Mouse (Mus musculus) liver, adult 2 months (tissue): ENCODE data around the gene Myh4. TPM values are rescaled to one million over a fixed set of nuclear protein-coding genes. Genes with fewer than 3 reads are reported as not detected.

Experiments used
- DNase-seq: peaks from one replicate; pipeline ENCODE4 v3.0.0-alpha.2; 2011; ENCODE audit warnings: low read depth, low spot score; ENCODE audit errors: extremely low read depth
- H3K27ac ChIP-seq: fragments of 200-500 bp; replicated peaks from 2 replicates; pipeline ENCODE4 v1.5.1; 2012; ENCODE audit warnings: low read depth, mild to moderate bottlenecking, control low read depth, inconsistent platforms, low read length; ENCODE audit not compliant: insufficient read depth
- H3K27me3 ChIP-seq: fragments of 200-500 bp; 2 replicates; pipeline ENCODE4 v1.6.1; 2012; ENCODE audit warnings: mild to moderate bottlenecking, moderate library complexity, low read length, inconsistent platforms; ENCODE audit not compliant: control insufficient read depth, insufficient read depth
- H3K36me3 ChIP-seq: fragments of 200-500 bp; 2 replicates; pipeline ENCODE4 v1.6.1; 2012; ENCODE audit warnings: low read length, inconsistent platforms; ENCODE audit not compliant: control insufficient read depth, insufficient read depth
- H3K4me1 ChIP-seq: fragments of 200-500 bp; 2 replicates; pipeline ENCODE4 v1.6.1; 2011; ENCODE audit warnings: low read length; ENCODE audit not compliant: control insufficient read depth, insufficient read depth
- H3K4me3 ChIP-seq: fragments of 200-500 bp; 2 replicates; pipeline ENCODE4 v1.5.1; 2011; ENCODE audit warnings: low read depth, mild to moderate bottlenecking, control low read depth, low read length, moderate library complexity; ENCODE audit not compliant: insufficient read depth
- H3K79me2 ChIP-seq: fragments of 200-500 bp; 2 replicates; pipeline ENCODE4 v1.6.1; 2012; ENCODE audit warnings: inconsistent platforms, mild to moderate bottlenecking, low read length, moderate library complexity; ENCODE audit not compliant: control insufficient read depth, insufficient read depth
- H3K9ac ChIP-seq: fragments of 200-500 bp; 2 replicates; pipeline ENCODE4 v1.6.1; 2012; ENCODE audit warnings: low read depth, mild to moderate bottlenecking, control low read depth, inconsistent platforms, low read length
- CTCF ChIP-seq: fragments of 200-500 bp; IDR thresholded peaks from 2 replicates; pipeline ENCODE4 v1.5.1; 2011; ENCODE audit warnings: low read depth, low read length, control low read depth
- POLR2A ChIP-seq: fragments of 200-500 bp; IDR thresholded peaks from 2 replicates; pipeline ENCODE4 v1.6.1; 2011; ENCODE audit warnings: low read length, control low read depth; ENCODE audit not compliant: insufficient read depth; ENCODE audit errors: extremely low read depth
- WGBS: fragments of 180-500 bp; shearing (Covaris S2); methylation state at CpG from one replicate; pipeline ENCODE4 v1.1.7; 2018; 5-methylcytosine and 5-hydroxymethylcytosine counted together
- polyA plus RNA-seq: library from polyadenylated mRNA; depleted of rRNA; stranded (reverse); fragments of >200 nt; gene quantifications from 2 replicates; pipeline ENCODE4 v1.2.3, GENCODE M21; 2012; rRNA removed
- total RNA-seq: library from RNA; depleted of rRNA; stranded (reverse); fragments of >200 nt; gene quantifications from 2 replicates; pipeline ENCODE4 v1.2.3, GENCODE M21; 2014; rRNA removed

The Myh4 gene
- total and polyA plus RNA-seq, 2 experiments, result 1.9 TPM; not detected in 1

GRCm38 (mm10) chr11:67276601-67277174 is 38.9 kb downstream of the Myh4 start, which contains the start of gene Myh8:
Myh8 (plus strand) TSS chr11:67277124.
- WGBS, result 85% methylated on average over 10 of the region's 10 CpGs
- no peak for DNase-seq

GRCm38 (mm10) chr11:67293440-67293839 is 55.6 kb downstream of the Myh4 start:
- DNase-seq, result no peak

More at GRCm38 (mm10) chr11:67276601-67277174, 38.9 kb downstream of the Myh4 start, which contains the start of gene Myh8:
- H3K4me1 ChIP-seq, result no peaks in the 10 kb centered on the region
- TF ChIP-seq CTCF (no peak), POLR2A (no peak)
- no peaks in the 10 kb centered on the region for H3K27me3 ChIP-seq
- no peaks in the 10 kb centered on the region for H3K36me3 ChIP-seq
- no peak within 1 kb of the TSS for H3K4me3 ChIP-seq
- no peak within 1 kb of the TSS for H3K9ac ChIP-seq
- H3K79me2 ChIP-seq, result no peaks in the 10 kb centered on the region
- H3K27ac ChIP-seq, result no peak within 1 kb of the TSS

More at GRCm38 (mm10) chr11:67293440-67293839, 55.6 kb downstream of the Myh4 start:
- H3K9ac ChIP-seq, result no peak overlapping the region
- H3K4me3 ChIP-seq, result no peak overlapping the region
- no peaks in the 10 kb centered on the region for H3K4me1 ChIP-seq
- H3K27ac ChIP-seq, result no peak overlapping the region
- H3K79me2 ChIP-seq, result no peaks in the 10 kb centered on the region
- TF ChIP-seq CTCF (no peak), POLR2A (no peak)
- no peaks in the 10 kb centered on the region for H3K36me3 ChIP-seq
- H3K27me3 ChIP-seq, result peaks cover 2% of the 10 kb centered on the region
- 62% methylated on average over 1 of the region's 1 CpGs for WGBS

Other genes starting within 250 kb of the Myh4 start
- gene Tmem220, start 212.9 kb upstream of the Myh4 start, total RNA-seq, result 6.6 and 8.7 TPM in 2 replicates
- 9.5 and 9.9 TPM in 2 replicates for gene Tmem220, start 212.9 kb upstream of the Myh4 start, polyA plus RNA-seq
- 25.2 and 36.5 TPM in 2 replicates for gene Adprm, start 185.4 kb upstream of the Myh4 start, total RNA-seq
- 10.8 and 14.0 TPM in 2 replicates for gene Adprm, start 185.4 kb upstream of the Myh4 start, polyA plus RNA-seq
- gene Sco1, start 185.4 kb upstream of the Myh4 start, total RNA-seq, result 10.5 and 11.5 TPM in 2 replicates
- gene Sco1, start 185.4 kb upstream of the Myh4 start, polyA plus RNA-seq, result 4.8 and 5.5 TPM in 2 replicates
- gene Myh3, start 159.7 kb upstream of the Myh4 start, total RNA-seq, result not detected in 2 replicates
- gene Myh3, start 159.7 kb upstream of the Myh4 start, polyA plus RNA-seq, result not detected in 2 replicates
- gene Myh2, start 67.0 kb upstream of the Myh4 start, total RNA-seq, result 3.0 TPM in 1 of 2 replicates, not detected in the other
- not detected in 2 replicates for gene Myh2, start 67.0 kb upstream of the Myh4 start, polyA plus RNA-seq
- gene Myh1, start 38.0 kb upstream of the Myh4 start, total RNA-seq, result 3.2 TPM in 1 of 2 replicates, not detected in the other
- not detected in 2 replicates for gene Myh1, start 38.0 kb upstream of the Myh4 start, polyA plus RNA-seq
- gene Myh8, start 39.1 kb downstream of the Myh4 start, total RNA-seq, result not detected in 2 replicates
- gene Myh8, start 39.1 kb downstream of the Myh4 start, polyA plus RNA-seq, result not detected in 2 replicates
- not detected in 2 replicates for gene Myh13, start 83.6 kb downstream of the Myh4 start, total RNA-seq
- not detected in 2 replicates for gene Myh13, start 83.6 kb downstream of the Myh4 start, polyA plus RNA-seq
- 1.7 and 2.1 TPM in 2 replicates for gene Gas7, start 217.4 kb downstream of the Myh4 start, total RNA-seq
- gene Gas7, start 217.4 kb downstream of the Myh4 start, polyA plus RNA-seq, result 1.0 and 1.5 TPM in 2 replicates